Mouse (Mus musculus) midbrain, postnatal 0 days (tissue): Measurements from ENCODE around the gene Adam4. TPM values are rescaled to one million over a fixed set of nuclear protein-coding genes. Genes with fewer than 3 reads are reported as not detected.
"Not testable (repeated sequence)": the region's sequence is repeated elsewhere in the genome, so short reads cannot be mapped to it uniquely, and the experiment has no call there.

Experiments used
- ATAC-seq: fragments of 200-750 bp; cut with Nextera tagmentation; 2 replicates; pipeline ENCODE4 v1.8.0; 2017; ENCODE audit warnings: moderate number of reproducible peaks, mild to moderate bottlenecking, moderate TSS enrichment, moderate library complexity; ENCODE audit not compliant: low FRiP score
- DNase-seq: peaks from one replicate; pipeline ENCODE4 v3.0.0-alpha.2; 2015; ENCODE audit warnings: low spot score
- H3K27ac ChIP-seq: fragments of 300-500 bp; sonication (generic); 2 replicates; pipeline ENCODE4 v1.5.1; 2014; ENCODE audit warnings: low read depth, mild to moderate bottlenecking, low read length, mixed read lengths
- H3K27me3 ChIP-seq: fragments of 300-500 bp; sonication (generic); 2 replicates; pipeline ENCODE4 v1.6.1; 2014; ENCODE audit warnings: low read length, control low read depth, mixed read lengths; ENCODE audit not compliant: insufficient read depth
- H3K36me3 ChIP-seq: fragments of 300-500 bp; sonication (generic); 2 replicates; pipeline ENCODE4 v1.6.1; 2014; ENCODE audit warnings: low read length, control low read depth, mixed read lengths; ENCODE audit not compliant: insufficient read depth
- H3K4me1 ChIP-seq: fragments of 300-500 bp; sonication (generic); 2 replicates; pipeline ENCODE4 v1.6.1; 2014; ENCODE audit warnings: mild to moderate bottlenecking, control low read depth, antibody characterized with exemption, low read length, mixed read lengths; ENCODE audit not compliant: insufficient read depth
- H3K4me2 ChIP-seq: fragments of 300-500 bp; sonication (generic); 2 replicates; pipeline ENCODE4 v1.6.1; 2014; ENCODE audit warnings: low read depth, mild to moderate bottlenecking, low read length, mixed read lengths; ENCODE audit not compliant: poor library complexity, severe bottlenecking
- H3K4me3 ChIP-seq: fragments of 300-500 bp; sonication (generic); 2 replicates; pipeline ENCODE4 v1.5.1; 2014; ENCODE audit warnings: low read depth, mild to moderate bottlenecking, low read length, moderate library complexity
- H3K9ac ChIP-seq: fragments of 300-500 bp; sonication (generic); replicated peaks from 2 replicates; pipeline ENCODE4 v1.6.1; 2014; ENCODE audit warnings: mild to moderate bottlenecking, low read length, moderate library complexity, mixed read lengths; ENCODE audit not compliant: poor library complexity, severe bottlenecking
- H3K9me3 ChIP-seq: fragments of 300-500 bp; sonication (generic); 2 replicates; pipeline ENCODE4 v1.6.1; 2016; ENCODE audit warnings: low read length, control low read depth
- CTCF ChIP-seq: IDR thresholded peaks from 2 replicates; pipeline ENCODE4 v1.5.1; 2016; ENCODE audit warnings: antibody characterized with exemption, mild to moderate bottlenecking
- WGBS: fragments of 180-500 bp; shearing (Covaris S2); extraction: QIAGEN DNeasy Blood & Tissue Kit; methylation state at CpG from one replicate; pipeline ENCODE4 v1.1.7; 2014; 5-methylcytosine and 5-hydroxymethylcytosine counted together
- polyA plus RNA-seq: library from polyadenylated mRNA; unstranded; fragments of >200 nt; fragmentation: Nextera tagmentation; extraction: Ambion mirVana; gene quantifications from 2 replicates; pipeline ENCODE4 v1.2.1, GENCODE M21; 2015
- total RNA-seq: library from RNA; depleted of rRNA; stranded (reverse); fragments of >200 nt; gene quantifications from 2 replicates; pipeline ENCODE4 v1.2.3, GENCODE M21; 2014; rRNA removed

Gene Adam4
- total and polyA plus RNA-seq, 2 experiments from 2014 or later: 0.14 to 0.22 TPM

- Histone ChIP-seq H3K36me3 (no peaks in the 10 kb centered on the region), H3K9ac (no peak overlapping the region), H3K27me3 (no peaks in the 10 kb centered on the region), H3K9me3 (no peaks in the 10 kb centered on the region), H3K4me1 (no peaks in the 10 kb centered on the region), H3K4me3 (no peak overlapping the region), H3K4me2 (no peak overlapping the region), H3K27ac (no peak overlapping the region)
- DNase-seq: peak; percentile 80
- no peak for ATAC-seq
- peak; percentile 95 for TF ChIP-seq CTCF
- 10% methylated on average over 1 of the region's 1 CpGs for WGBS
Measured at GRCm38 (mm10) chr12:81402187-81402586, 19.6 kb downstream of the Adam4 start.

DNA sequence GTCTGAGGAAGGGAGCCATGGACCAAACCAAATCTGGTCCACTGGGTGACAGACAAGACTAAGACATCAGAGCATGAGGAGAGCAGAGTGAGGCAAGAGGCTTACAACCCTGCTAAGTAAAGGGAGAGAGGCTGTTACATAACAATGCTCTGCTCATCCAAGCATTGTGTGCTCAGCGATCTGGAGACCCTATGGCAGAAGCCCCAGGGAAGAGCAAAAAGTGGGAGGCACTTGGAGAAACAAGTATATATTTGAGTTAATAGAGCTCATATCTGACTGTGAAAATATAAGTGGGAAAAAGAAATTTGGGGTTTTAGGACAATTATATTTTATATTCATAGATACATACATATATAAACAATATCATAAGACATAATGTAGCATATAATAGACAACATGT is 42.4 kb downstream of the Adam4 start, which contains the start of gene Gm4787:
TSS of gene Gm4787 (minus strand) at position 101 of the 400 bp plus-strand sequence.
- not testable (repeated sequence) for ATAC-seq, DNase-seq, H3K4me2 ChIP-seq, H3K9ac ChIP-seq, H3K27me3 ChIP-seq, H3K36me3 ChIP-seq, H3K27ac ChIP-seq, H3K4me1 ChIP-seq, H3K4me3 ChIP-seq, H3K9me3 ChIP-seq
- WGBS: 33% methylated on average over 1 of the region's 1 CpGs

Other genes starting within 250 kb of the Adam4 start
- 52.3 and 61.4 TPM in 2 replicates for gene Slc8a3, start 88.8 kb downstream of the Adam4 start, total RNA-seq
- 11.4 and 13.4 TPM in 2 replicates for gene Slc8a3, start 88.8 kb downstream of the Adam4 start, polyA plus RNA-seq
- gene Gm4787, start 42.5 kb downstream of the Adam4 start, total RNA-seq: 0.94 and 0.99 TPM in 2 replicates
- gene Gm4787, start 42.5 kb downstream of the Adam4 start, polyA plus RNA-seq: 0.11 and 0.14 TPM in 2 replicates
- gene Cox16, start 63.2 kb upstream of the Adam4 start, total RNA-seq: 55.1 and 103 TPM in 2 replicates
- 131 and 139 TPM in 2 replicates for gene Cox16, start 63.2 kb upstream of the Adam4 start, polyA plus RNA-seq
- gene Gm20498, start 111.0 kb upstream of the Adam4 start, total RNA-seq: 11.4 and 26.7 TPM in 2 replicates
- 46.8 and 48.0 TPM in 2 replicates for gene Gm20498, start 111.0 kb upstream of the Adam4 start, polyA plus RNA-seq
- 26.5 and 28.8 TPM in 2 replicates for gene Synj2bp, start 111.0 kb upstream of the Adam4 start, total RNA-seq
- 22.0 and 25.5 TPM in 2 replicates for gene Synj2bp, start 111.0 kb upstream of the Adam4 start, polyA plus RNA-seq
- gene Adam21, start 146.5 kb upstream of the Adam4 start, total RNA-seq: 0.38 and 1.5 TPM in 2 replicates
- 0.48 and 0.60 TPM in 2 replicates for gene Adam21, start 146.5 kb upstream of the Adam4 start, polyA plus RNA-seq
- 23.5 and 36.1 TPM in 2 replicates for gene Med6, start 173.1 kb upstream of the Adam4 start, total RNA-seq
- gene Med6, start 173.1 kb upstream of the Adam4 start, polyA plus RNA-seq: 30.5 and 31.2 TPM in 2 replicates
- gene Ttc9, start 209.3 kb upstream of the Adam4 start, total RNA-seq: 58.4 and 60.2 TPM in 2 replicates
- gene Ttc9, start 209.3 kb upstream of the Adam4 start, polyA plus RNA-seq: 16.3 and 16.7 TPM in 2 replicates